In the genomic region with DNA sequence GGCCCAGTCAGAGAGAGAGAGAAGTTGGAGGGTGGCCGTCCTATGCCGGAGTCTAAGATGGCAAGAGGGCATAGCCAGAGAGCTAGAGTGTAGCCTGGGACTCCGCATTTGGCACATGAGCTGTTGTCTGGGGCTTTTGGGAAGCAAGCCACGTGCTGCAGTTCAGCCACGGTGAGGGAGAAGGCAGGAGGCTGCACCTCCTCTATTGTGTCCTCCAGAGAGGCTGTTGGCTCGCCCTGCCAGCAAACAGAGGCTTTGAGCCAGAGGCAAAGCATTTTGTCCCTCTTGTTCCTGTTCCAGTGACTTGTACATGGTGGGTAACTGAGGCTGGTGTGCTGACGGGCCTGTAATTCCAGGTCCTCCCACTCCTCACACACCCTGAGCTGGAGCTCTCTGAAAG, we compare ENCODE assay signal across 19 mouse cellular contexts. TPM values are rescaled to one million over a fixed set of nuclear protein-coding genes. Genes with fewer than 3 reads are reported as not detected.
DNase-seq lines count a peak whose midpoint lies in the region; ATAC-seq and TF ChIP-seq lines count a peak whose summit lies in the region.
"Had no signal": no experiment of that assay in that cellular context is flagged by ENCODE, and none has a peak within 500 bp of the region (broad histone marks: within the 10 kb centered on the region; RNA-seq: fewer than 3 reads in every experiment).

No protein-coding gene starts in this region.

- no peak for TF ChIP-seq POLR2A in kidney, adult 2 months (IDR thresholded peaks at IDR 0.05; ENCODE audit: low read depth, low read length)

- intact Hi-C loops in gastrocnemius, postnatal 14 days (cut with DNase I; ENCODE audit: low total_unique reads), result no loop called here

- peak; percentile 8 for DNase-seq in gastrocnemius, adult 18-20 months (ENCODE audit: low spot score)
- DNase-seq in gastrocnemius, postnatal 14 days, result no peak
- peak; percentile 30 for DNase-seq in kidney, adult 2 months
- peak; percentile 40 for DNase-seq in brain, adult 2 months (ENCODE audit: low read depth, low spot score)
- DNase-seq in cerebellum, adult 9-10 months, result peak; percentile 54
- no peak for DNase-seq in midbrain, embryonic 11.5 days (ENCODE audit: low spot score, missing footprints)
- DNase-seq: gastrocnemius, postnatal 10 days; kidney, adult 11 months had no signal

- no peaks in the 10 kb centered on the region; the same call in 1 of the 2 replicates for H3K9me3 ChIP-seq in kidney, embryonic 15.5 days (replicated peaks)
- H3K9me3 ChIP-seq in midbrain, embryonic 11.5 days (ENCODE audit: control insufficient read depth, low read length), result no peaks in the 10 kb centered on the region

- 88% methylated on average over 7 of the region's 7 CpGs for WGBS in kidney, adult 2 months
- WGBS in kidney, embryonic 15.5 days, result 83% methylated on average over 7 of the region's 7 CpGs
- WGBS in midbrain, embryonic 11.5 days, result 88% methylated on average over 7 of the region's 7 CpGs

- H3K4me2 ChIP-seq in kidney, embryonic 15.5 days, result no peak overlapping the region
- H3K4me2 ChIP-seq in midbrain, embryonic 11.5 days, result no peak overlapping the region

- no peak for ATAC-seq in kidney, embryonic 15.5 days (replicated peaks; ENCODE audit: low FRiP score)
- no peak for ATAC-seq in megakaryocyte-erythroid progenitor cell, adult 5-6 weeks (replicated peaks; ENCODE audit: low FRiP score, low TSS enrichment, poor library complexity, severe bottlenecking)
- no peak for ATAC-seq in midbrain, embryonic 11.5 days (ENCODE audit: low FRiP score)

- H3K36me3 ChIP-seq in kidney, adult 2 months (ENCODE audit: control insufficient read depth, insufficient read depth, low read length), result no peaks in the 10 kb centered on the region
- H3K36me3 ChIP-seq in kidney, embryonic 15.5 days, result no peaks in the 10 kb centered on the region
- no peaks in the 10 kb centered on the region for H3K36me3 ChIP-seq in midbrain, embryonic 11.5 days (ENCODE audit: control insufficient read depth, insufficient read depth, low read length)
- H3K36me3 ChIP-seq: hindbrain, embryonic 10.5 days had no signal

- H3K9ac ChIP-seq in kidney, embryonic 15.5 days, result no peak overlapping the region
- no peak overlapping the region for H3K9ac ChIP-seq in midbrain, embryonic 11.5 days (ENCODE audit: low read length)
- H3K9ac ChIP-seq: liver, embryonic 14.5 days had no signal

- TF ChIP-seq CTCF in kidney, adult 2 months (conservative IDR thresholded peaks at IDR 0.05; ENCODE audit: insufficient read depth, insufficient read length, low read depth, low read length), result no peak

- no peak overlapping the region for H3K4me3 ChIP-seq in kidney, adult 2 months (ENCODE audit: insufficient read depth, low read depth, low read length)
- no peak overlapping the region for H3K4me3 ChIP-seq in kidney, embryonic 15.5 days (replicated peaks)
- H3K4me3 ChIP-seq in midbrain, embryonic 11.5 days (ENCODE audit: low read depth, low read length), result no peak overlapping the region
- H3K4me3 ChIP-seq: hindbrain, embryonic 10.5 days; myocyte had no signal

- no peaks in the 10 kb centered on the region for H3K4me1 ChIP-seq in kidney, adult 2 months (ENCODE audit: control insufficient read depth, insufficient read depth, low read length)
- no peaks in the 10 kb centered on the region for H3K4me1 ChIP-seq in kidney, embryonic 15.5 days
- no peaks in the 10 kb centered on the region for H3K4me1 ChIP-seq in midbrain, embryonic 11.5 days (ENCODE audit: control insufficient read depth, insufficient read depth, low read length)

- H3K27ac ChIP-seq in kidney, adult 2 months (ENCODE audit: insufficient read depth, low read depth, low read length), result no peak overlapping the region
- H3K27ac ChIP-seq in kidney, embryonic 15.5 days, result no peak overlapping the region
- H3K27ac ChIP-seq in midbrain, embryonic 11.5 days (ENCODE audit: low read depth, low read length), result no peak overlapping the region
- H3K27ac ChIP-seq: liver, embryonic 14.5 days had no signal

- no peaks in the 10 kb centered on the region for H3K27me3 ChIP-seq in kidney, adult 2 months (replicated peaks; ENCODE audit: control insufficient read depth, insufficient read depth, low read length)
- no peaks in the 10 kb centered on the region for H3K27me3 ChIP-seq in kidney, embryonic 15.5 days
- H3K27me3 ChIP-seq in midbrain, embryonic 11.5 days (ENCODE audit: control insufficient read depth, insufficient read depth, low read length), result no peaks in the 10 kb centered on the region

RNA-seq across cellular contexts. Expression of a gene that starts 32.0 kb away (rescaled TPM):
- 10 to 100 TPM; 10.9 to 17.4 TPM for total RNA-seq in gastrocnemius, adult 18-20 months (2021)
- total RNA-seq in gastrocnemius, postnatal 14 days (2021), result 10 to 100 TPM; 10.5 to 18.7 TPM
- 11.6 and 12.2 TPM in 2 replicates for polyA plus RNA-seq in kidney, adult 2 months (2012; rRNA removed)
- polyA plus RNA-seq in kidney, embryonic 15.5 days (2015; fragmentation: Nextera tagmentation; extraction: Ambion mirVana), result 10.1 and 11.6 TPM in 2 replicates
- 11.1 and 15.1 TPM in 2 replicates for total RNA-seq in megakaryocyte-erythroid progenitor cell, adult 5-6 weeks (2014; fragmentation: Nextera tagmentation)
- 8.9 and 14.4 TPM in 2 replicates for total RNA-seq in megakaryocyte-erythroid progenitor cell, adult 5-6 weeks (2017)
- 11.6 and 14.0 TPM in 2 replicates for polyA plus RNA-seq in midbrain, embryonic 11.5 days (2014; fragmentation: Nextera tagmentation; extraction: Ambion mirVana)

RNA-seq across cellular contexts. Expression of a gene that starts 50.1 kb away (rescaled TPM):
- not detected for total RNA-seq in gastrocnemius, adult 18-20 months (2021)
- total RNA-seq in gastrocnemius, postnatal 14 days (2021), result not detected
- polyA plus RNA-seq in kidney, adult 2 months (2012; rRNA removed), result not detected in 2 replicates
- polyA plus RNA-seq in kidney, embryonic 15.5 days (2015; fragmentation: Nextera tagmentation; extraction: Ambion mirVana), result not detected in 2 replicates
- total RNA-seq in megakaryocyte-erythroid progenitor cell, adult 5-6 weeks (2014; fragmentation: Nextera tagmentation), result not detected in 2 replicates
- not detected in 2 replicates for total RNA-seq in megakaryocyte-erythroid progenitor cell, adult 5-6 weeks (2017)
- polyA plus RNA-seq in midbrain, embryonic 11.5 days (2014; fragmentation: Nextera tagmentation; extraction: Ambion mirVana), result not detected in 2 replicates
- total RNA-seq: layer of hippocampus, adult 8-10 months; left cerebral cortex, postnatal 36 days; megakaryocyte, adult 5-6 weeks; MEL had no signal
- polyA plus RNA-seq: hindbrain, embryonic 10.5 days; liver, embryonic 14.5 days; myocyte; spleen, adult 2 months; urinary bladder, adult 2 months had no signal

Comparison
In these comparisons a context has a peak if more than half of its experiments do, and no peak if none do; other contexts are left out.
1. DNase-seq: peak in gastrocnemius, adult 18-20 months (single experiment), kidney, adult 2 months (single experiment), brain, adult 2 months (single experiment) and cerebellum, adult 9-10 months (single experiment); none in gastrocnemius, postnatal 14 days (single experiment) and midbrain, embryonic 11.5 days (single experiment).